Mouse (Mus musculus) olfactory bulb, adult 2 months (tissue): ENCODE measurements around the gene Hsd11b1.

ENCODE experiments used
- CTCF ChIP-seq: fragments of 200-500 bp; IDR thresholded peaks from 2 replicates; pipeline ENCODE4 v1.5.1; 2012; ENCODE audit warnings: low read depth, mild to moderate bottlenecking, low read length, moderate library complexity; ENCODE audit not compliant: insufficient read depth
- POLR2A ChIP-seq: fragments of 200-500 bp; IDR thresholded peaks from 2 replicates; pipeline ENCODE4 v1.6.1; 2012; ENCODE audit warnings: mild to moderate bottlenecking, low read depth, low read length, moderate library complexity; ENCODE audit not compliant: insufficient read depth

DNA sequence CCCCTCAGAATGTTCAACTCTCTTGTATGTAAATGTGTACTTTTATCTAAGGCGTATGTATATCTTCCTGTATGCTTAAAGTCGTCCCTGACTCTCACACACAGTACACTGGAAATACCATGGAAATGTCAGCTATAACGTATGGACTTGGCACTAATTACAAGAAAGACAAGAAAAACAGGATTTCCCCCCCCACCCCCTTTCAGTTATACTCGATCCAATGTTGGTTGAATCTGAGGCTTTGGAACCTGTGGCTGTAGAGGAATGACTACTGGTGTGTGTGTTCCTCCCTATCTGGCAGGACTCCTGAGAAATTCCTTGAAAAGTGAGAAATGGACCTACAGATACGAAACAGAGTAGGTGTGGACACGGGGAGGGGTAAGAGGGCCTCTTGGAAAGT is 75.6 kb downstream of the Hsd11b1 start:
- TF ChIP-seq CTCF: no peak
- no peak for TF ChIP-seq POLR2A
